Comparison of ENCODE assay signal across 8 mouse cellular contexts in the genomic region with DNA sequence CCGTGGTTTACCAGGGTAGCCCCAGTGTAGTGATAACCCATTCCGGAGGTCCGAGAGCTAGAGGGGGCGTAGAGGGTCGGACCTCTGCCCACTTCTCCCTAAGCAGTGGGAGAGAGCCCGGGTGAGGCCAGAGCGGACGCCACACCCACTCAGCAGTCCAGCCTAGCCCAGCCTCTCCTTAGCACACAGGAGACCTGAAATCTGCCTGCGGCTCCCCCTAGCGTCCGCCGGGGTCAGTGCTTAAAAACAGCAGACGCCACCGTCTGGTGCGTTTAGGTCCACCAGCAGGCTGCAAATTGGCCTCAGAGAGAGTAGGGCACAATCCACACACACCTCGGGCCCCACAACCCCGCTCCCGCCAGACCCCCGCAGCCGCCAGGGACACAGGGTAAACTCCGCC. TPM values are rescaled to one million over a fixed set of nuclear protein-coding genes. Genes with fewer than 3 reads are reported as not detected.
DNase-seq lines count a peak whose midpoint lies in the region; ATAC-seq lines count a peak whose summit lies in the region.

No protein-coding gene starts in this region.

- H3K36me3 ChIP-seq in hindbrain, embryonic 14.5 days (replicated peaks; ENCODE audit: control insufficient read depth, insufficient read depth), result no peaks in the 10 kb centered on the region

- DNase-seq in NIH3T3 (ENCODE audit: low read depth), result peak; percentile 97
- DNase-seq in cerebellum, postnatal 14 days, result peak; percentile 92 to 95
- DNase-seq in frontal cortex, postnatal 25 days (ENCODE audit: low spot score in 2 of 2), result peak; percentile 79
- DNase-seq in hindbrain, embryonic 14.5 days (ENCODE audit: low spot score), result peak; percentile 84
- peak; percentile 83 to 84 for DNase-seq in layer of hippocampus, postnatal 36 days
- peak; percentile 96 for DNase-seq in lung, postnatal 36 days
- DNase-seq in retina, postnatal 1 day, result peak; percentile 93
- DNase-seq in thymus, postnatal 4 days, result peak; percentile 90

- H3K9ac ChIP-seq in hindbrain, embryonic 14.5 days, result peak overlapping the region; percentile 18; the same call in 1 of the 2 replicates

- H3K27ac ChIP-seq in hindbrain, embryonic 14.5 days, result no peak overlapping the region

- no peaks in the 10 kb centered on the region for H3K9me3 ChIP-seq in hindbrain, embryonic 14.5 days (ENCODE audit: control insufficient read depth, low read length)

- peak; percentile 76 for ATAC-seq in hindbrain, embryonic 14.5 days (ENCODE audit: low FRiP score)

- no peaks in the 10 kb centered on the region for H3K27me3 ChIP-seq in hindbrain, embryonic 14.5 days (ENCODE audit: control insufficient read depth, insufficient read depth, low read length)

- peak overlapping the region; percentile 38 for H3K4me2 ChIP-seq in hindbrain, embryonic 14.5 days (replicated peaks)

- H3K4me3 ChIP-seq in hindbrain, embryonic 14.5 days (replicated peaks; ENCODE audit: low read length), result peak overlapping the region; percentile 13

- H3K4me1 ChIP-seq in hindbrain, embryonic 14.5 days (replicated peaks; ENCODE audit: control insufficient read depth, insufficient read depth, low read length), result peaks cover 13% of the 10 kb centered on the region; the same call in 1 of the 2 replicates

- 1% methylated on average over 21 of the region's 21 CpGs for WGBS in hindbrain, embryonic 14.5 days

RNA-seq across cellular contexts. Expression of gene Exoc3l4, which starts 3.5 kb away (rescaled TPM):
- polyA plus RNA-seq in hindbrain, embryonic 14.5 days (2014; fragmentation: Nextera tagmentation; extraction: Ambion mirVana), result 1.7 and 1.8 TPM in 2 replicates
- 1 to 10 TPM; 3.3 to 5.5 TPM for total RNA-seq in layer of hippocampus, postnatal 36 days (2021)

RNA-seq across cellular contexts. Expression of gene Lbhd2, which starts 6.7 kb away (rescaled TPM):
- 0.72 and 1.3 TPM in 2 replicates for polyA plus RNA-seq in hindbrain, embryonic 14.5 days (2014; fragmentation: Nextera tagmentation; extraction: Ambion mirVana)
- total RNA-seq in layer of hippocampus, postnatal 36 days (2021), result 1 to 10 TPM in 1 of 2 experiments, not detected in 1; 1.2 TPM

RNA-seq across cellular contexts. Expression of gene Tnfaip2, which starts 29.0 kb away (rescaled TPM):
- 0.42 and 0.79 TPM in 2 replicates for polyA plus RNA-seq in hindbrain, embryonic 14.5 days (2014; fragmentation: Nextera tagmentation; extraction: Ambion mirVana)
- total RNA-seq in layer of hippocampus, postnatal 36 days (2021), result 1 to 10 TPM in 1 of 2 experiments, under 1 TPM in 1; 0.40 to 1.0 TPM

RNA-seq across cellular contexts. Expression of gene Cdc42bpb, which starts 35.8 kb away (rescaled TPM):
- polyA plus RNA-seq in hindbrain, embryonic 14.5 days (2014; fragmentation: Nextera tagmentation; extraction: Ambion mirVana), result 48.1 and 48.3 TPM in 2 replicates
- total RNA-seq in layer of hippocampus, postnatal 36 days (2021), result 100 to 1,000 TPM; 112 to 115 TPM
